Mouse (Mus musculus) lung, embryonic 14.5 days (tissue): ENCODE measurements at regions not wholly inside any gene's neighbourhood (a gene's known extent, or its start where the extent isn't known, plus 50 kb on each side); places are given as distances from the start of the nearest gene placed in this dataset.

ENCODE experiments used
- ATAC-seq: fragments of 200-750 bp; cut with Nextera tagmentation; 2 replicates; pipeline ENCODE4 v1.8.0; 2017; ENCODE audit warnings: mild to moderate bottlenecking, moderate TSS enrichment, moderate library complexity; ENCODE audit not compliant: insufficient read depth
- DNase-seq: peaks from one replicate; pipeline ENCODE4 v3.0.0-alpha.2; 2015
- H3K27ac ChIP-seq: fragments of 300-500 bp; sonication (generic); 2 replicates; pipeline ENCODE4 v1.5.1; 2014; ENCODE audit warnings: low read depth, mild to moderate bottlenecking, moderate library complexity
- H3K27me3 ChIP-seq: fragments of 300-500 bp; sonication (generic); 2 replicates; pipeline ENCODE4 v1.6.1; 2014; ENCODE audit warnings: low read length, control low read depth; ENCODE audit not compliant: insufficient read depth
- H3K36me3 ChIP-seq: fragments of 300-500 bp; sonication (generic); 2 replicates; pipeline ENCODE4 v1.6.1; 2014; ENCODE audit warnings: control low read depth; ENCODE audit not compliant: insufficient read depth
- H3K4me1 ChIP-seq: fragments of 300-500 bp; sonication (generic); 2 replicates; pipeline ENCODE4 v1.6.1; 2014; ENCODE audit warnings: antibody characterized with exemption, control low read depth; ENCODE audit not compliant: insufficient read depth
- H3K4me2 ChIP-seq: fragments of 300-500 bp; sonication (generic); 2 replicates; pipeline ENCODE4 v1.6.1; 2014; ENCODE audit warnings: mild to moderate bottlenecking
- H3K4me3 ChIP-seq: fragments of 300-500 bp; sonication (generic); 2 replicates; pipeline ENCODE4 v1.5.1; 2014; ENCODE audit warnings: low read depth, low read length
- H3K9ac ChIP-seq: fragments of 300-500 bp; sonication (generic); 2 replicates; pipeline ENCODE4 v1.6.1; 2014
- H3K9me3 ChIP-seq: fragments of 300-500 bp; sonication (generic); 2 replicates; pipeline ENCODE4 v1.6.1; 2016; ENCODE audit warnings: low read depth, low read length, control low read depth
- CTCF ChIP-seq: IDR thresholded peaks from 2 replicates; pipeline ENCODE4 v1.5.1; 2016; ENCODE audit warnings: antibody characterized with exemption, low read depth
- WGBS: fragments of 180-500 bp; shearing (Covaris S2); extraction: QIAGEN DNeasy Blood & Tissue Kit; methylation state at CpG from one replicate; pipeline ENCODE4 v1.1.7; 2014; 5-methylcytosine and 5-hydroxymethylcytosine counted together

DNA sequence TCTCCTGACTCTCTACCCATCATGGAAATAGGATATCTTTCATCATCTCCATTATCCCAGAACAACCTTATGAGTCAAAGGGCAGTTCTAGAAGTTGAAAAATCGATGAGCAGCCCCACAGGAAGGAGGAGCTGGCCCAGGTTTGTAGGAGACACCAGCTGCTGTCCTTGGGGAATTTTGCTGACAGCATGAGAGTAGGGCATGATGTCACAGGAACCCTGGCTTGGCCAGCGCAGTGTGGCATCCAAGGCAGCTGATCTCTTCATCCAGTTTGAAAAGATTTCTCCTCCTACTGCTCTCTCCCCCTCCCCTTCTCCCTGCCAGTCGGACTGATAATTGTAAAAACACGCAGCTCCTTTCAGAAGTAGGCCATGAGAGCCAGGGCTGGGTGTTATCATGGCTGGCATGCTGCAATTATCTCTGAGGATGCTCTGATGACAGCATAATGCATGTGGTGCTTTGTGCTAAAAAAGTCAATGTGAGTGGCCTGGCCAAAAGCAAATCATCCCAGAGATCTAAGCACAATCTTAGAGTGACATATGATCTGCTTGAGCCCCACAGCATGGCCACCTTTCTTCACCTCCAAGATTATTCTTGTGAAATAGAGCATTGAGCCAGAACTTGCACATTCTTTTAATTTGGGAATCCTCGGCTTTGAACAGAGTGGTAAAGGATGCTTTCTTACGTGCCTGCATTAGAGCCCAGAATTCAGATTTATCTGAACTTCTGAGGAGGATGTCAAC lies 54.2 kb downstream of the Gjd2 start:
- no peaks in the 10 kb centered on the region for H3K27me3 ChIP-seq
- H3K9ac ChIP-seq: no peak overlapping the region
- TF ChIP-seq CTCF: no peak
- no peak overlapping the region for H3K4me3 ChIP-seq
- H3K4me2 ChIP-seq: no peak overlapping the region
- 0 out of 2 replicates have a peak, but pooled peaks have one; percentile 11 for ATAC-seq
- no peak for DNase-seq
- H3K9me3 ChIP-seq: no peaks in the 10 kb centered on the region
- H3K36me3 ChIP-seq: no peaks in the 10 kb centered on the region
- H3K4me1 ChIP-seq: no peaks in the 10 kb centered on the region
- H3K27ac ChIP-seq: no peak overlapping the region
- 46% methylated on average over 6 of the region's 6 CpGs for WGBS

GRCm38 (mm10) chr2:113952480-113952879 lies 60.9 kb downstream of the Gjd2 start:
- Histone ChIP-seq H3K4me1 (no peaks in the 10 kb centered on the region), H3K36me3 (no peaks in the 10 kb centered on the region), H3K27me3 (no peaks in the 10 kb centered on the region), H3K9ac (no peak overlapping the region), H3K9me3 (no peaks in the 10 kb centered on the region), H3K4me3 (no peak overlapping the region), H3K4me2 (no peak overlapping the region), H3K27ac (no peak overlapping the region)
- TF ChIP-seq CTCF: no peak
- ATAC-seq (no peak), DNase-seq (no peak)

DNA sequence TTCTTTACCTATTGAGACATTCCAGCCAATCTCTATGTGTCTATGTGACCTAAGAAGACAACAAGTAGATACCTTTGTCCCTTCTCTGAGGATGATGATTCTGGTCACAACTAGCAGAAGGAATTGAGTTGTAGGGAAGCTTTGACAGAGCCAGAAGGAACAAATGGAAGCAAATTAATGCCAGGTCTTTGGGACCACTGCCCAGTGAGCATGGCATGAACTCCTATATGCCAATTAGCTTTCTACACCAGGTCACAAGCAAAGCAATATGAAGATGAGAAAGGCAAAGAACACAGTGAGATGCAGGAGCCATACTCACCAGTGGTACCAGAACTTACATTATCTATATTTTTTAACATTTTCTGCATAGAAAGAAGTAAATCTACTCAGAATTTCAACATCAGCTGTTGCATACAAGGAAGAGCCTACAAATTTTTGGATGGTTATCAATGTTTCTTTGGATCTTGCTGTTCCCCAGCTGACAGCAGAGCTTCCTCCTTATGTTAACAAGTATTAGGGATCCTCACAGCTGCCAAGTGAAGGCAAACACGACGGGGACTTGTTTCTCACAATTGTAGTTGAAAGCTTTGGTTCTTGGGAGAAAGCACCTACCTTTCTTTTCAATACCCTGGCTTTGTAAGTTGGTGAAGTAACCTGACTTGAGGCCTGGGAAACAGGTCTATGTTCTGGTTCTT lies 64.0 kb downstream of the Gjd2 start:
- ATAC-seq (no peak), DNase-seq (no peak)
- no peaks in the 10 kb centered on the region for H3K36me3 ChIP-seq
- TF ChIP-seq CTCF: no peak
- H3K4me2 ChIP-seq: no peak overlapping the region
- H3K9me3 ChIP-seq: no peaks in the 10 kb centered on the region
- 58% methylated on average over 2 of the region's 2 CpGs for WGBS
- no peaks in the 10 kb centered on the region for H3K27me3 ChIP-seq
- no peak overlapping the region for H3K4me3 ChIP-seq
- no peak overlapping the region for H3K27ac ChIP-seq
- no peak overlapping the region for H3K9ac ChIP-seq
- no peaks in the 10 kb centered on the region for H3K4me1 ChIP-seq

DNA sequence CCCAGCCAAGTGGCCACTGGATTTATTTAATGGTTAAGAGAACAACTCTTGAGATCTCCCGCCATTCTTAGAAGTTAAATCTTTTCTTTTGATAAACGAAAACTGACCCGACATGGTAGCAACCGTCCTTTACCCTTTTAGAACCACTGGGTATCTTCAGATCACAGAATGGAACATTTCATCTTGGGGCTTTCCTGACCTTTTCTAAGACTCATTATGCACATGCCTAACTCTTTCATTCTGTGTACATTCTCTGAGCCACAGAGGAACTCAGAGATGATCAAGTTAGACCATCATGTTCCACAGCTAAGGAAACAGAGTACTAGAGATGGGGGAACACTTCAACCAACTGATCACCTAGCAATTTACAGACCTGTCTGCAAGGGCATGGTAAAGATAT lies 81.7 kb downstream of the Gjd2 start:
- no peak for TF ChIP-seq CTCF
- Histone ChIP-seq H3K4me1 (0 out of 2 replicates have a peak, but pooled peaks cover 3% of the 10 kb centered on the region), H3K4me3 (no peak overlapping the region), H3K4me2 (no peak overlapping the region), H3K36me3 (no peaks in the 10 kb centered on the region), H3K27me3 (no peaks in the 10 kb centered on the region), H3K9ac (no peak overlapping the region), H3K9me3 (no peaks in the 10 kb centered on the region), H3K27ac (no peak overlapping the region)
- ATAC-seq: no peak
- DNase-seq: no peak
- WGBS: 86% methylated on average over 4 of the region's 4 CpGs

DNA sequence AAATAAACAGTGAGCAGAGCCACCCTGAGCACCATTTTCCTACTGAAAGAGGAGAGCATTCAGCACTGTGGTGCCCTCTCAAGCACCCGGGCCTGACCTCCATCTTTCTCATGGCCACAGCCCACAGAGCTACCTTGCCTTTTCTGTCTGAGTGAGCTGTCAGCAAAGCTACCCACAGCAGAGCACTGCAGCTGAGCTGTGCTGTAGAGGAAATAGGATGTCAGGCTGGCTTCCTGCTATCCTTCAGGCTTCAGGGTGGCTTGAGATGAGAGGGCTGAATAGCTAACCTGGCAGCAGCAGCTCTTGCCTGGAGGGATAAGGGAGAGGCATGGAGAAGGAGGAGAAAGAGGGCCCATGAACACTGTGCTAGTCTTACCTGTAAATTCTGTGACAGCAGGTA lies 82.5 kb downstream of the Gjd2 start:
- no peak overlapping the region for H3K9ac ChIP-seq
- H3K36me3 ChIP-seq: no peaks in the 10 kb centered on the region
- no peak overlapping the region for H3K4me3 ChIP-seq
- 0 out of 2 replicates have a peak, but pooled peaks cover 3% of the 10 kb centered on the region for H3K4me1 ChIP-seq
- no peaks in the 10 kb centered on the region for H3K27me3 ChIP-seq
- no peak overlapping the region for H3K27ac ChIP-seq
- ATAC-seq (no peak), DNase-seq (no peak)
- no peak overlapping the region for H3K4me2 ChIP-seq
- no peaks in the 10 kb centered on the region for H3K9me3 ChIP-seq
- 31% methylated on average over 1 of the region's 1 CpGs for WGBS
- TF ChIP-seq CTCF: no peak

- DNase-seq: peak; percentile 67
- peak; percentile 74 for ATAC-seq
- no peaks in the 10 kb centered on the region for H3K27me3 ChIP-seq
- no peak overlapping the region for H3K4me2 ChIP-seq
- no peaks in the 10 kb centered on the region for H3K9me3 ChIP-seq
- TF ChIP-seq CTCF: no peak
- no peaks in the 10 kb centered on the region for H3K36me3 ChIP-seq
- WGBS: 35% methylated on average over 1 of the region's 1 CpGs
- H3K4me3 ChIP-seq: no peak overlapping the region
- H3K27ac ChIP-seq: no peak overlapping the region
- 0 out of 2 replicates have a peak, but pooled peaks cover 3% of the 10 kb centered on the region for H3K4me1 ChIP-seq
- no peak overlapping the region for H3K9ac ChIP-seq
These were observed 81.2 kb upstream of the Arhgap11a start for GRCm38 (mm10) chr2:113929650-113930049.

DNA sequence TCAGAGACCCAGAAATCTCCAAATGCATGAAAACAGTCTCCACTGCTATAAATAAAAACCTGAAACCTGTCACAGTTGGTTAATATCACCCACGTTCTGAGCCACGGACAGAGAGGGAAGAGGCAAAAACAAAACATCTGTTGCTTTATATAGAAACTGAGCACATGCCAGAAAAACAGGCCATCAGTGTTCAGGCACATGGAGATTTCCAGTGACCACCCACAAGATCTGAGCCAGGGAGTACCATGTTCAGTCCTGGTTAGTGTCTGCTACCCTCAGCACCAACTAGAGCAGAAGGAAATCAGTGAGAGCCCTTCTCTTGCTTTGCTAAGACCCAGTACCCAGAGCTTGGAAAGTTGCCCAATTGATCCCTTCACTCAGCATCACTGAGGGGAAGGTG lies 75.7 kb upstream of the Arhgap11a start:
- H3K4me2 ChIP-seq: no peak overlapping the region
- H3K27me3 ChIP-seq: no peaks in the 10 kb centered on the region
- H3K36me3 ChIP-seq: no peaks in the 10 kb centered on the region
- H3K4me1 ChIP-seq: peaks cover 14% of the 10 kb centered on the region; the same call in 1 of the 2 replicates
- 23% methylated on average over 2 of the region's 2 CpGs for WGBS
- TF ChIP-seq CTCF: no peak
- peak; percentile 69 for DNase-seq
- no peaks in the 10 kb centered on the region for H3K9me3 ChIP-seq
- peak; percentile 77 for ATAC-seq
- H3K4me3 ChIP-seq: no peak overlapping the region
- peak overlapping the region; percentile 1; the same call in 1 of the 2 replicates for H3K27ac ChIP-seq
- no peak overlapping the region for H3K9ac ChIP-seq
